Mouse (Mus musculus) limb, embryonic 10.5 days (tissue): ENCODE measurements at regions not wholly inside any gene's neighbourhood (a gene's known extent, or its start where the extent isn't known, plus 50 kb on each side); places are given as distances from the start of the nearest gene placed in this dataset.
A peak's percentile ranks its signal among the peaks of the same experiment; 100 is the strongest.
"Not testable (repeated sequence)": the region's sequence is repeated elsewhere in the genome, so short reads cannot be mapped to it uniquely, and the experiment has no call there.

Experiments used
- DNase-seq: peaks from one replicate; pipeline ENCODE4 v3.0.0-alpha.2; 2017; ENCODE audit warnings: low spot score
- H3K27ac ChIP-seq: fragments of 300-500 bp; sonication (generic); 2 replicates; pipeline ENCODE4 v1.5.1; 2016; ENCODE audit warnings: mild to moderate bottlenecking
- H3K27me3 ChIP-seq: fragments of 300-500 bp; sonication (generic); 2 replicates; pipeline ENCODE4 v1.6.1; 2016; ENCODE audit warnings: low read depth, mild to moderate bottlenecking; ENCODE audit not compliant: poor library complexity, severe bottlenecking
- H3K36me3 ChIP-seq: fragments of 300-500 bp; sonication (generic); 2 replicates; pipeline ENCODE4 v1.6.1; 2016; ENCODE audit warnings: mild to moderate bottlenecking, moderate library complexity
- H3K4me1 ChIP-seq: fragments of 300-500 bp; sonication (generic); 2 replicates; pipeline ENCODE4 v1.6.1; 2016
- H3K4me3 ChIP-seq: fragments of 300-500 bp; sonication (generic); 2 replicates; pipeline ENCODE4 v1.5.1; 2016; ENCODE audit warnings: mild to moderate bottlenecking, moderate library complexity
- H3K9me3 ChIP-seq: fragments of 300-500 bp; sonication (generic); replicated peaks from 2 replicates; pipeline ENCODE4 v1.6.1; 2016; ENCODE audit warnings: mild to moderate bottlenecking
- WGBS: fragments of 180-500 bp; shearing (Covaris S2); methylation state at CpG from one replicate; pipeline ENCODE4 v1.1.7; 2016; 5-methylcytosine and 5-hydroxymethylcytosine counted together

DNA sequence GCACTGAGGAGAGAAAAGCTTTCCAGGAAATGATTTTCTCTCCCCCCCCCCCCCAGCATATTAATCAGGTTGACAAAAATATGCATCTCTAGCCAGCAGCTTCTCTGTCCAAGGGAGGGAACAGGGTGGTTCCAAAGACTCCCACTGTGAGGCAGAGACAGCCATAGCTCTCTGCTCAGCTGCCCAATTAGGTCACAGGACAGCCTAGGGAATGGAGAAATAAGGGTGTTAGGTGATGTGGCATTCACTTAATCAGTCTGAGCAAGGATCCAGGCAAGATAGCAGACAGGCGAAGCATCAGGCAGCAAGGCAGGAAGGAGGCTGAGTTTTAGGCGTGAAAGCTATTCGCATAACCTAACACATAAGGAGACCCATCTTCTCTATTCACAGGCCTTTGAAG, 266.2 kb upstream of the Meis2 start:
- H3K27me3 ChIP-seq = no peaks in the 10 kb centered on the region
- H3K36me3 ChIP-seq = no peaks in the 10 kb centered on the region
- no peaks in the 10 kb centered on the region for H3K4me1 ChIP-seq
- DNase-seq = no peak
- WGBS = 88% methylated on average over 3 of the region's 3 CpGs
- H3K9me3 ChIP-seq = no peaks in the 10 kb centered on the region
- H3K4me3 ChIP-seq = no peak overlapping the region
- H3K27ac ChIP-seq = no peak overlapping the region

GRCm38 (mm10) chr2:116322039-116322770, 256.6 kb upstream of the Meis2 start:
- no peaks in the 10 kb centered on the region for H3K27me3 ChIP-seq
- H3K4me1 ChIP-seq = no peaks in the 10 kb centered on the region
- WGBS = 90% methylated on average over 14 of the region's 14 CpGs
- H3K27ac ChIP-seq = no peak overlapping the region
- no peaks in the 10 kb centered on the region for H3K36me3 ChIP-seq
- DNase-seq = no peak
- no peaks in the 10 kb centered on the region for H3K9me3 ChIP-seq
- H3K4me3 ChIP-seq = no peak overlapping the region

DNA sequence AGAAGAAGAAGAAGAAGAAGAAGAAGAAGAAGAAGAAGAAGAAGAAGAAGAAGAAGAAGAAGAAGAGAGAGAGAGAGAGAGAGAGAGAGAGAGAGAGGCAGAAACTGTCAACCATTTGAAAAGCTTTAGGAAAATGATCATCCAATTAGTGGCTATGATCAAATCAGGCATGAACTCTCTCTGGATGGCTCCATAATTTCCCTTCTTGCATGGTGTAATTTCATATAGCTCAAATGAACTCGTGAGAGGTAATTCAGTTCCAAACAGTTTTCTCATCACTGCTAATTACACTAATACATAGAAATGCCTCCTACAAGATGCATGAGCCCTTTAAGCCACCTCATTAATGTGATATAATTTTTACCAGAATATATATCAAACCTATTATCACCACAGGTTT, 233.9 kb upstream of the Meis2 start:
- H3K36me3 ChIP-seq = no peaks in the 10 kb centered on the region
- H3K4me1 ChIP-seq = no peaks in the 10 kb centered on the region
- WGBS = 80% methylated on average over 1 of the region's 1 CpGs
- H3K4me3 ChIP-seq = no peak overlapping the region
- no peaks in the 10 kb centered on the region for H3K27me3 ChIP-seq
- no peaks in the 10 kb centered on the region for H3K9me3 ChIP-seq
- DNase-seq = no peak
- H3K27ac ChIP-seq = no peak overlapping the region

- H3K4me3 ChIP-seq = no peak overlapping the region
- H3K27me3 ChIP-seq = no peaks in the 10 kb centered on the region
- H3K4me1 ChIP-seq = no peaks in the 10 kb centered on the region
- no peak for DNase-seq
- WGBS = 88% methylated on average over 7 of the region's 7 CpGs
- no peaks in the 10 kb centered on the region for H3K36me3 ChIP-seq
- H3K9me3 ChIP-seq = no peaks in the 10 kb centered on the region
- H3K27ac ChIP-seq = no peak overlapping the region
Observed at GRCm38 (mm10) chr2:116289886-116290285, 224.2 kb upstream of the Meis2 start.

GRCm38 (mm10) chr2:116243191-116243590, 177.6 kb upstream of the Meis2 start:
- WGBS = 81% methylated on average over 3 of the region's 3 CpGs
- not testable (repeated sequence) for H3K27me3 ChIP-seq, DNase-seq, H3K9me3 ChIP-seq, H3K4me3 ChIP-seq, H3K36me3 ChIP-seq, H3K27ac ChIP-seq, H3K4me1 ChIP-seq

DNA sequence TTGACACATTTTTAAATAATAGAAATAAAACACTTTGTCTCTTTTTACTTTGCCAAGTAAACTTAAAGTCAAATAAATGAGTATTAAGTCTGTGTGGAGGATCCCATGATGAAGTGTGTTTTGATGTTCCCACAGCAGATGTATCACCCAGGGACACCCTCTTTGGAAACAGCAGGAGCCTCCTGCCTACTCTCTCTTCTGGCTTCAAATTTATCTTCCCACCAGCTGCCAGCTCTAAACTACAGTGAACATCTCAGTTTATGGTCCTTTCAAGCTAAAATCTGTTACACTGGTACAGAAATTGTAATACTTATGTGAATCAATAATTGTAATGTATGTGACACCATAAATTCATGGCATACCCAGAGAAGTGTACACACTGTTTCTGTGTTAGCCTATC, 171.1 kb upstream of the Meis2 start:
- Histone ChIP-seq H3K27me3 (no peaks in the 10 kb centered on the region), H3K27ac (no peak overlapping the region), H3K9me3 (no peaks in the 10 kb centered on the region), H3K4me1 (no peaks in the 10 kb centered on the region), H3K4me3 (no peak overlapping the region), H3K36me3 (no peaks in the 10 kb centered on the region)
- no peak for DNase-seq

DNA sequence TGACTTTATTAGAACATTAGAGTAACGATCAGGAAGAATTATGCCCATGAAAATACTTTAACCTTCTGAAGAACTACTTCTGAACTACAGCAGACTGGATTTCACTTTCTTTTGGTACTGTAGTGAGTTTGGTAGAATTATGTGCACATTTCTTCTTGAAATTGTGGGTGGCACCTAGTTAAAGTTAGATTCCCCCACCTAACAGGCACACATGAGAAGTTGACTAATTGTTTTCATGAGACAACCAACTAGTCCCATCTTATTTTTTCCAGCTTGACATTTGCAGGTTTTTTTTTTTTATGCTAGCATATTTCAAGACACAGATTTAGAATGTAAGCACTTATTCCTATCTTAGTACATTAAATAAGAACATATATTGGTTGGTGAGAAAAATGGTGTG, 167.2 kb upstream of the Meis2 start:
- Histone ChIP-seq H3K4me3 (no peak overlapping the region), H3K27ac (no peak overlapping the region), H3K27me3 (no peaks in the 10 kb centered on the region), H3K9me3 (no peaks in the 10 kb centered on the region), H3K4me1 (no peaks in the 10 kb centered on the region), H3K36me3 (no peaks in the 10 kb centered on the region)
- no peak for DNase-seq
- WGBS = 80% methylated on average over 1 of the region's 1 CpGs

DNA sequence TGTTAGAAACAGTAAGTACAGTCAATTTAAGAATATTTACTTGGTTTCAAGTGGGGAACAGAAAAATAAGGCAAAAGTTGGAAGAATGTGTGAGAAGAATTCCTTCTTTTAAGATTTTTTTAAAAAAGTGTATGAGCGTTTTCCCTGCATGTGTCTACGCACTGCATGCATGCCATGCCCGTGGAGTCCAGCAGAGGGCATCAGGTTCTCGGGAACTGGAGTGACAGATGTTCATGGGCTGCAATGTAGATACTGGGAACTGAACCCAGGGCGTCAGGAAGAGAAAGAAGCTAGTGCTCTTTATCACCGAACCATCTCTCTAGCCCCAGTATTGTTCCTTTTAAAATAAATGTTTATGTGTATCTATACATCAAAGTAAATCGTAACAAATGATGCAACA, 150.8 kb upstream of the Meis2 start:
- Histone ChIP-seq H3K4me1 (no peaks in the 10 kb centered on the region), H3K27me3 (no peaks in the 10 kb centered on the region), H3K9me3 (no peaks in the 10 kb centered on the region), H3K36me3 (no peaks in the 10 kb centered on the region), H3K27ac (no peak overlapping the region), H3K4me3 (no peak overlapping the region)
- DNase-seq = peak; percentile 48
- WGBS = 78% methylated on average over 7 of the region's 7 CpGs

DNA sequence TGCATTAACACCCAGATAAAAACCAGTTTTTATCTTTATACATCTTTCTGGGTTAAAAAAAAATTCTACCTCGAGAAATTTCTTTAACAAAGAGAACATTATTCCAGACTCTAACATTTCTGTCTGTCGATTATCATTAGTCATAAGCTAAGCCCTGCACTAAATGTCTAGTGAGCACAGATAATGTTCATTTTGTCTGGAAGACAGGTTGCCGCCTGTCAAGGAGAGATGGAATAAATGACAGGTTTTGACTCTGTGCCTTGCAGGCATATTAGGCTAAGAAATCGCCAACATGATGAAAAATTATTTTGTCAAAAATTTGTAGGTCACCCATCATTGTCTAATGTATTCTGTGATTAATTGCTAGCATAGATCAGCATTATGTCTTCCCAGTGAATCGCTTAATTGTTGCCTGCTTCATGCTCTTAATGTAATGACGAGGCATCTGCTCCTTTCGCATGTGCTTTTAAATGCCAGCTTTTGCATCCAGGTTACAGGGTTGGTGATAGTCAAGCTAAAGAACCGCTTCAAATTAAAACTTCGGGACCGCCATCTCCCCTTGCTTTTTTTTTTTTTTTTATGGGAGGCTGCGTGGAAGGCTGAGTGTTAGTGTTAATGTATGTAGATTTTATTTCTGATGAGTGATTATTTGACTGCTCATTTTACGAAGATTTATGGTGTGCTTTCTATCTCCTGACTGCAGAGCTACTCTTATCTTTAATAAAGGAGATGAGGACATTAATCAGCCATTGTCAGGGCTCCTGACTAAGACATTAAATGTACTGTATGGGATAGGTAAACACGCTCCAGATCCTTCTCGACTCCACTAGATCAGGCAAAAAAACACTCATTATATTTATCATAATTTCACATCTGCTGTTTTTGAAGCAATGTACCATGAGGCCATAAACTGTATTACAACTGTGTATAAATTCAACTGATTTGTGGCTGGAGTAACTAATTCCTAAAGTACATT, 135.9 kb upstream of the Meis2 start:
- H3K27me3 ChIP-seq = no peaks in the 10 kb centered on the region
- 83% methylated on average over 14 of the region's 14 CpGs for WGBS

GRCm38 (mm10) chr2:116200795-116201194, 135.2 kb upstream of the Meis2 start:
- Histone ChIP-seq H3K27me3 (no peaks in the 10 kb centered on the region), H3K36me3 (no peaks in the 10 kb centered on the region), H3K4me3 (no peak overlapping the region), H3K4me1 (no peaks in the 10 kb centered on the region), H3K27ac (no peak overlapping the region), H3K9me3 (no peaks in the 10 kb centered on the region)
- DNase-seq = no peak
- 84% methylated on average over 5 of the region's 5 CpGs for WGBS

More for the DNA sequence above, 135.9 kb upstream of the Meis2 start:
- Histone ChIP-seq H3K27ac (no peak overlapping the region), H3K4me3 (no peak overlapping the region), H3K36me3 (no peaks in the 10 kb centered on the region), H3K9me3 (no peaks in the 10 kb centered on the region), H3K4me1 (no peaks in the 10 kb centered on the region)
- no peak for DNase-seq

DNA sequence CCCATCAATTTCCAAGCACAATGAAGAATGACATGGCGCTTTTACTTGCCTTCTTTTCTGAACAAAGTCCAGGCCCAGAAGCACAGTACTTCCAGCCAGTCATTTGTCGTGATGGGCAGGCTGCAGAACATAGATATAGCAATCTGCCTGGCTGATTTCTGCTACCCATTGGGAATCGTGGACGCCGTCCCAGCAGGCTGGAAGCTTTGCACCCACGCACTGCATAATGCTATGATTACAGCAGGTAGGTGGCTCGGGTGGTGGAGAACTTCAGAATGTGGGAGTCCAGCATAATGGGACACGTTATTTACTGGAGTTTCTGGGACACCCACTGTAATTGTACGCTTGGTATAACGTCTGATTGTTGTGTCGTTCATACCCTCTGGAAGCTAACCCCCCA, 116.2 kb upstream of the Meis2 start:
- 90% methylated on average over 11 of the region's 11 CpGs for WGBS

GRCm38 (mm10) chr2:116177155-116177554, 111.5 kb upstream of the Meis2 start:
- WGBS = 95% methylated on average over 3 of the region's 3 CpGs

More for the DNA sequence above, 116.2 kb upstream of the Meis2 start:
- Histone ChIP-seq H3K4me1 (no peaks in the 10 kb centered on the region), H3K27me3 (no peaks in the 10 kb centered on the region), H3K36me3 (no peaks in the 10 kb centered on the region), H3K9me3 (no peaks in the 10 kb centered on the region), H3K4me3 (no peak overlapping the region), H3K27ac (no peak overlapping the region)
- no peak for DNase-seq

More at GRCm38 (mm10) chr2:116177155-116177554, 111.5 kb upstream of the Meis2 start:
- H3K36me3 ChIP-seq = no peaks in the 10 kb centered on the region
- H3K27me3 ChIP-seq = no peaks in the 10 kb centered on the region
- H3K4me3 ChIP-seq = no peak overlapping the region
- no peak overlapping the region for H3K27ac ChIP-seq
- H3K9me3 ChIP-seq = no peaks in the 10 kb centered on the region
- no peaks in the 10 kb centered on the region for H3K4me1 ChIP-seq
- DNase-seq = no peak
